ENCODE assay signal across 21 mouse cellular contexts in genomic region chr12:101836546-101837274, GRCm38 (mm10).
"Had no signal": no experiment of that assay in that cellular context is flagged by ENCODE, and none has a peak within 500 bp of the region (broad histone marks: within the 10 kb centered on the region; RNA-seq: fewer than 3 reads in every experiment).

No protein-coding gene starts in this region.

- H3K4me2 ChIP-seq: limb, embryonic 13.5 days; liver, embryonic 12.5 days; liver, embryonic 15.5 days; lung, embryonic 15.5 days; midbrain, embryonic 12.5 days; midbrain, embryonic 15.5 days; neural tube, embryonic 12.5 days; neural tube, embryonic 15.5 days had no signal

- H3K4me1 ChIP-seq: liver, embryonic 12.5 days; liver, embryonic 15.5 days; midbrain, embryonic 12.5 days; midbrain, embryonic 15.5 days; neural tube, embryonic 12.5 days; neural tube, embryonic 15.5 days had no signal

- H3K27me3 ChIP-seq: limb, embryonic 13.5 days; liver, embryonic 12.5 days; liver, embryonic 15.5 days; lung, embryonic 15.5 days; midbrain, embryonic 12.5 days; midbrain, embryonic 15.5 days; neural tube, embryonic 12.5 days; neural tube, embryonic 15.5 days had no signal

- ATAC-seq: liver, embryonic 12.5 days; midbrain, embryonic 15.5 days had no signal

- H3K9ac ChIP-seq: limb, embryonic 13.5 days; liver, embryonic 12.5 days; liver, embryonic 15.5 days; lung, embryonic 15.5 days; midbrain, embryonic 12.5 days; midbrain, embryonic 15.5 days; neural tube, embryonic 12.5 days; neural tube, embryonic 15.5 days had no signal

- H3K4me3 ChIP-seq: left cerebral cortex, adult 2 months; limb, embryonic 13.5 days; liver, embryonic 12.5 days; liver, embryonic 15.5 days; lung, embryonic 15.5 days; midbrain, embryonic 12.5 days; midbrain, embryonic 15.5 days; neural tube, embryonic 12.5 days; neural tube, embryonic 15.5 days had no signal

- H3K9me3 ChIP-seq: limb, embryonic 13.5 days; liver, embryonic 12.5 days; liver, embryonic 15.5 days; lung, embryonic 15.5 days; midbrain, embryonic 12.5 days; midbrain, embryonic 15.5 days; neural tube, embryonic 12.5 days; neural tube, embryonic 15.5 days had no signal

- DNase-seq: kidney, adult 11 months; layer of hippocampus, postnatal 36 days; liver; lung, adult 18-20 months; lung, postnatal 10 days; lung, postnatal 36 days; retina, postnatal 1 day; right cerebral cortex, postnatal 25 days; spleen, adult 18-20 months; thymus, adult 2 months; thymus, postnatal 14 days; thymus, postnatal 4 days had no signal

- H3K27ac ChIP-seq: left cerebral cortex, adult 2 months; limb, embryonic 13.5 days; liver, embryonic 12.5 days; liver, embryonic 15.5 days; lung, embryonic 15.5 days; midbrain, embryonic 12.5 days; midbrain, embryonic 15.5 days; neural tube, embryonic 12.5 days; neural tube, embryonic 15.5 days had no signal
